Mouse (Mus musculus) liver, embryonic 11.5 days (tissue): ENCODE data around the gene Plekho1. TPM values are rescaled to one million over a fixed set of nuclear protein-coding genes. Genes with fewer than 3 reads are reported as not detected.
A peak's percentile ranks its signal among the peaks of the same experiment; 100 is the strongest.
"Not testable (repeated sequence)": the region's sequence is repeated elsewhere in the genome, so short reads cannot be mapped to it uniquely, and the experiment has no call there.

Source experiments
- ATAC-seq: fragments of 200-750 bp; cut with Nextera tagmentation; replicated peaks from 2 replicates; pipeline ENCODE4 v1.8.0; 2017; ENCODE audit warnings: moderate number of reproducible peaks, mild to moderate bottlenecking, moderate TSS enrichment, moderate library complexity; ENCODE audit not compliant: low FRiP score
- DNase-seq: peaks from one replicate; pipeline ENCODE4 v3.0.0-alpha.2; 2017; ENCODE audit warnings: low spot score
- H3K27ac ChIP-seq: fragments of 300-500 bp; sonication (generic); 2 replicates; pipeline ENCODE4 v1.5.1; 2014; ENCODE audit warnings: mild to moderate bottlenecking, low read depth, low read length, control low read depth
- H3K27me3 ChIP-seq: fragments of 300-500 bp; sonication (generic); replicated peaks from 2 replicates; pipeline ENCODE4 v1.6.1; 2014; ENCODE audit warnings: low read length, mixed read lengths; ENCODE audit not compliant: control insufficient read depth, insufficient read depth
- H3K36me3 ChIP-seq: fragments of 300-500 bp; sonication (generic); 2 replicates; pipeline ENCODE4 v1.6.1; 2014; ENCODE audit warnings: mild to moderate bottlenecking, low read length, moderate library complexity, mixed read lengths; ENCODE audit not compliant: control insufficient read depth, insufficient read depth
- H3K4me1 ChIP-seq: fragments of 300-500 bp; sonication (generic); replicated peaks from 2 replicates; pipeline ENCODE4 v1.6.1; 2014; ENCODE audit warnings: low read length, mixed read lengths; ENCODE audit not compliant: control insufficient read depth, insufficient read depth
- H3K4me2 ChIP-seq: fragments of 300-500 bp; sonication (generic); 2 replicates; pipeline ENCODE4 v1.6.1; 2014; ENCODE audit warnings: mild to moderate bottlenecking, control low read depth, moderate library complexity
- H3K4me3 ChIP-seq: fragments of 300-500 bp; sonication (generic); 2 replicates; pipeline ENCODE4 v1.5.1; 2014; ENCODE audit warnings: low read depth, low read length, control low read depth
- H3K9ac ChIP-seq: fragments of 300-500 bp; sonication (generic); 2 replicates; pipeline ENCODE4 v1.6.1; 2014; ENCODE audit warnings: low read depth, low read length, control low read depth
- H3K9me3 ChIP-seq: fragments of 300-500 bp; sonication (generic); 2 replicates; pipeline ENCODE4 v1.6.1; 2016; ENCODE audit warnings: low read length, inconsistent platforms, mixed read lengths; ENCODE audit not compliant: control insufficient read depth
- WGBS: fragments of 180-500 bp; shearing (Covaris S2); extraction: QIAGEN DNeasy Blood & Tissue Kit; methylation state at CpG from one replicate; pipeline ENCODE4 v1.1.7; 2014; 5-methylcytosine and 5-hydroxymethylcytosine counted together
- polyA plus RNA-seq: library from polyadenylated mRNA; unstranded; fragments of >200 nt; fragmentation: Nextera tagmentation; extraction: Ambion mirVana; gene quantifications from 2 replicates; pipeline ENCODE4 v1.2.1, GENCODE M21; 2014

The Plekho1 gene
- polyA plus RNA-seq, 1 experiment from 2014 or later: 22.9 TPM

DNA sequence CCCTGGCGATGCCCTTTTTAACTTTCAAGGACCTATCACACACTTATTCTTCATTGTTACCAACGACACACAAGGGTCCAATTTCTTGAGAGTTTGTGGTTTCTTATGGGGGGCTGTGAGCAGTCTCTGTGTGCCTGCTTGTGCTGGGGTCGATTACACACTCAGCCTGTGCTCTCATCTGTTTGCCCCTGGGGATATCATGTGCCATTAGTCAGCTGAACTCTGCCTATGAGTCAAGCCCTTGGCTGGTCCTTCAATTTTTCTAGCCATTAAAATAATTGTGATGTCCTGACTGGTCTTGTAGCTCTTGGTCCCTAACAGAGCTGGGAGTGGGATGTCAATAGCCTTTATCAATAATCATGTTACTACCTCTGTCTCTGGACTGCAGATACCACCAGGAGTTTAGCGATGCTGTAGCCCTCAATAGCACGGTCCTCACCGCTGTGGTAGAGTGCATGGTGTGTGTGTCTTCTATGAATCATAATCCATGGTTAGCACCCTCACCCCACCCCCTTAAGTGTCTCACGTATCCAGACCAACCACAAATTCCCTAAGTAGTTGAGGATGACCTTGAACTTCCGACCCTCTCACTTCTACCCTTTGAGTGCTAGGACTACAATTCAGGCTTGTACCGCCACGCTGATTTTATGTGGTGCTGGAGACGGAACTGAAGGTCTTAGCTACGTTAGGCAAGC lies 15.4 kb downstream of the Plekho1 start:
- WGBS: 83% methylated on average over 12 of the region's 12 CpGs
- DNase-seq (no peak), ATAC-seq (no peak)

DNA sequence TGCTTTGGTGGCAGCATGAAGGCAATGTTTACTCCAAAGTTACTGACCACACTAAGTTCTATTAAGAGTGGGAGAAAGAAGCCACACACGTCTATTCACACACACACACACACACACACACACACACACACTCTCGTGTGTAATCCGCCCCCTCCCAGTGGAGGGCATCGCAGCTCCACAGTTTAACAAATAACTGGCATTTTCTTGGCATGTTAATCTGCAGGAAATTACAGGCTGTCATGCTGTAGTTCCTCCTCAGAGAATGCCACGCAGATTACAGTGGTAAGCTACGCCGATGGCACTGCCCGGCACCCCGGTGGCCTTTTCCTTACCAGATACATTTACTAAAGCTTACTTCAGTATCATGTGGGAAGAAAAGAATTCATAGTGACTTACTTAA lies 17.5 kb downstream of the Plekho1 start:
- no peaks in the 10 kb centered on the region for H3K9me3 ChIP-seq
- ATAC-seq: no peak
- no peak overlapping the region for H3K4me2 ChIP-seq
- H3K4me3 ChIP-seq: no peak overlapping the region
- peaks cover 14% of the 10 kb centered on the region for H3K27me3 ChIP-seq
- H3K9ac ChIP-seq: no peak overlapping the region
- no peak for DNase-seq
- H3K4me1 ChIP-seq: no peaks in the 10 kb centered on the region
- no peak overlapping the region for H3K27ac ChIP-seq
- H3K36me3 ChIP-seq: no peaks in the 10 kb centered on the region
- WGBS: 80% methylated on average over 9 of the region's 9 CpGs

More for the DNA sequence above, 15.4 kb downstream of the Plekho1 start:
- Histone ChIP-seq H3K4me1 (peaks cover under 1% of the 10 kb centered on the region; the same call in 1 of the 2 replicates), H3K9me3 (no peaks in the 10 kb centered on the region), H3K27me3 (peaks cover under 1% of the 10 kb centered on the region; the same call in 1 of the 2 replicates), H3K4me3 (no peak overlapping the region), H3K36me3 (no peaks in the 10 kb centered on the region), H3K4me2 (no peak overlapping the region), H3K27ac (no peak overlapping the region), H3K9ac (no peak overlapping the region)

DNA sequence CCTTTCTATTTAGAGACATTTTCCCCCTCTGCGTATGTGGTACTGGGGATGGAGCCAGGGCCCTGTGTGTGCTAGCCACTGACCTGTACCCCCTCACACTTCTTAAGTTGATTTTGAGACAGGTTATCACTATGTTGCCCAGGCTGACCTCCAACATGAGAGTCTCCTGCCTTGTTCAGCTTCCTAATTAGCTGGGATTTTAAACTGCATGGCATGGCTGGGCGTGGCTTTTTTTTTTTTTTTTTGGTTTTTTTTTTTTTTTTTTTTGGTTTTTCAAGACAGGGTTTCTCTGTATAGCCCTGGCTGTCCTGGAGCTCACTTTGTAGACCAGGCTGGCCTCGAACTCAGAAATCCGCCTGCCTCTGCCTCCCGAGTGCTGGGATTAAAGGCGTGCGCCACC lies 18.2 kb downstream of the Plekho1 start:
- H3K36me3 ChIP-seq, H3K4me3 ChIP-seq, H3K9me3 ChIP-seq, H3K27ac ChIP-seq, H3K4me2 ChIP-seq, ATAC-seq, DNase-seq, H3K4me1 ChIP-seq, H3K9ac ChIP-seq: not testable (repeated sequence)
- 90% methylated on average over 7 of the region's 7 CpGs for WGBS
- peaks cover 20% of the 10 kb centered on the region for H3K27me3 ChIP-seq

DNA sequence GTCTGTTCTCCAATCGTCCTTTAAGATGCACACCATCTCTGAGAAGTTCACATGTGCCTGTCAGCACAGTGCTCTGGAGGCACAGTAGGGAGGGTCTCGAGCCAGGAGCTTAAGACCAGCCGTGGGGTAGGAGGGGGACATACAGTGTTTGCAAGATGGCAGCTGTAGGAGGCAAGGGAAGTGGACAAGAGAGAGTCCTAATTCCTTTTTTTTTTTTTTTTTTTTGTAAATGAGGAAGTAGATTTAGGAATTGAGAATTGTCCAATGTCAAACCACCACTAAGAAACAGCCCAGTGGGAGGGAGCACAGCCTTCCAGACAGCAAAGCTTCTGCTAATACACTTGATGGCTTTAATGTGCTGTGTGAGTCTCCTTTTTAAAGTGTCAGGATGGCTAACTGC lies 18.7 kb downstream of the Plekho1 start:
- DNase-seq: no peak
- Histone ChIP-seq H3K9me3 (no peaks in the 10 kb centered on the region), H3K4me2 (no peak overlapping the region), H3K36me3 (no peaks in the 10 kb centered on the region), H3K27me3 (peaks cover 21% of the 10 kb centered on the region), H3K27ac (no peak overlapping the region), H3K4me1 (peaks cover 4% of the 10 kb centered on the region; the same call in 1 of the 2 replicates), H3K4me3 (no peak overlapping the region), H3K9ac (no peak overlapping the region)
- WGBS: 55% methylated on average over 3 of the region's 3 CpGs
- no peak for ATAC-seq

DNA sequence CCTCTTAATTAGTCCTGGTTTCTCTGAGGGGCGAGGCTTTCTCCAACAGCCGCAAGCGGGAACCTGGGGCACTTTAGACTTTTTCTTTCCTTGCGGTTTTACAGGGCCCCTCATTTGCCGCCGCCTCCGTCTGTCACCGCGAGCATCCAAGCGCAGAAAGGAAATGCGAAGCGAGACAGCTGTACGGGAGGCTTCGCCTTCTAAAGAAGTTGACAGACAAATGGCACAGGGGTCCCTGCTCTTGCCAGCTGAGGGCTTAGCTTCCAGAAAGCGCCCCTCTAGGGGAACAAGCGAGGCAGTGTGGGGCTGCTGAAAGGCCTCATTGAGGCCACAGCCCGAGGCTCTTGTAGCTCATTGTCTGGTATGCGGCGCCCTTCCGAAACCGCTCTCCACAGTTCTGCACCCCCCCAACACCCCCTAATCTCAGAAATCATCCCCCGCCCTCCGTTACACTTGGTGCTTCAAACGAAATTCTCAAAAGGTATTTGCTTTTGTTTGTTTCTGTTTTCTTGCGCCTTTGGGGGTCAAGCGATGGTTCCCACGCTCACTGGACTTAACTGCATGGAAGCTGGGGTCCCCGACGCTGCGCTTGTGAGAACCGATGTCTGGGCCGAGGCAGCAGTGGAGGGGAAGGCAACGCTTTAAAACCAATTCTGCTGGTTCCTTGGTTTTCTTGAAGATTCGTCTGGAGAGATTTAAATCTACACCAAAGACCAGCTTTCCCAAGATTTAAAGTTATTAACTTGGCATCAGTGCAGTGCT lies 22.7 kb downstream of the Plekho1 start:
- peak overlapping the region; percentile 10; the same call in 1 of the 2 replicates for H3K9ac ChIP-seq

DNA sequence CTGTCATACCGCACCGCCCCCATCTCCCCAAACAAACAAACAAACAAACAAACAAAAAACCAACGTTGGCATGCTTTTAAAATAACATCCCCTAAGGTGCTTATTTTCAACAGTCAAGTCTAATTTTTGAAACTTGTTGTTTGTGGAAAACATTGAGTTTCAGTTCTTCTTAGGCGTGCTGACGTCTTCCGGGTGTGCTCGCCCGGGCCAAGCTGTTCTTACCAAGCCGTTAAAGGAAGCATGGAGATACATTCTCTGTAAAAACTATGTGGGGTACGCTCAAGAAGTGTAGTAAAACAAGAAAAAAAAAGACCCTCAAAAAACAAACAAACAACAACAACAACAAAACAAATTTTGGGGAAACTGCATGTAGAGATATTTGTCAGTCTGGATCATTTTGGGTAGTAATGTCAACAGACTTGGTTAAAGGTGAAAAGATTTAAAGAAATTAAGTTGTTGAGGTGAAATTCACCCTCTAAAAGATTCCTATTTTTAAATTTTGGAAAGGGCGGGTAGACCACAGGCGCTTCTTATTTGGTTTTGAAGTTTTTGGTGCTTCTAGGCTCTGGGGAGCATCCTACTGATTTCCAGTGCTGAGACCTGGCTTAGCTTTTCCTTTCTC lies 23.4 kb downstream of the Plekho1 start:
- DNase-seq (no peak), ATAC-seq (no peak)
- WGBS: 73% methylated on average over 12 of the region's 12 CpGs
- Histone ChIP-seq H3K27me3 (peaks cover 21% of the 10 kb centered on the region), H3K9me3 (no peaks in the 10 kb centered on the region), H3K9ac (no peak overlapping the region), H3K4me2 (peak overlapping the region; percentile 59), H3K27ac (no peak overlapping the region), H3K4me1 (peaks cover 4% of the 10 kb centered on the region; the same call in 1 of the 2 replicates), H3K4me3 (no peak overlapping the region), H3K36me3 (no peaks in the 10 kb centered on the region)

More for the DNA sequence above, 22.7 kb downstream of the Plekho1 start:
- H3K27ac ChIP-seq: no peak overlapping the region
- no peaks in the 10 kb centered on the region for H3K9me3 ChIP-seq
- H3K4me1 ChIP-seq: peaks cover 4% of the 10 kb centered on the region; the same call in 1 of the 2 replicates
- peak overlapping the region; percentile 59 for H3K4me2 ChIP-seq
- DNase-seq: peak; percentile 56
- peak overlapping the region; percentile 31 for H3K4me3 ChIP-seq
- no peak for ATAC-seq
- H3K27me3 ChIP-seq: peaks cover 21% of the 10 kb centered on the region
- WGBS: 7% methylated on average over 34 of the region's 34 CpGs
- no peaks in the 10 kb centered on the region for H3K36me3 ChIP-seq

DNA sequence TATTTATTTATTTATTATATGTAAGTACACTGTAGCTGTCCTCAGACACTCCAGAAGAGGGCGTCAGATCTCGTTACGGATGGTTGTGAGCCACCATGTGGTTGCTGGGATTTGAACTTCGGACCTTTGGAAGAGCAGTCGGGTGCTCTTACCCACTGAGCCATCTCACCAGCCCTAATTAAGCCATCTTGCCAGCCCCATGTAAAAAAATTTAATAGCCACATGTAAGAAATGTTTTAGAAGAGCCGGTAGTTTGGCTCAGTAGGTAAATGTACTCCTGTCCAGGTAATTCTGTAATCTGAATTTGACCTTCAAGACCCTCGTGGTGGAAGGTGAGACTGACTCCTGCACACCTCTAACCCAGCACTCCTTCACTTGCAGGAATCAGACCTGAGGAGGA lies 25.1 kb downstream of the Plekho1 start:
- not testable (repeated sequence) for DNase-seq, ATAC-seq

DNA sequence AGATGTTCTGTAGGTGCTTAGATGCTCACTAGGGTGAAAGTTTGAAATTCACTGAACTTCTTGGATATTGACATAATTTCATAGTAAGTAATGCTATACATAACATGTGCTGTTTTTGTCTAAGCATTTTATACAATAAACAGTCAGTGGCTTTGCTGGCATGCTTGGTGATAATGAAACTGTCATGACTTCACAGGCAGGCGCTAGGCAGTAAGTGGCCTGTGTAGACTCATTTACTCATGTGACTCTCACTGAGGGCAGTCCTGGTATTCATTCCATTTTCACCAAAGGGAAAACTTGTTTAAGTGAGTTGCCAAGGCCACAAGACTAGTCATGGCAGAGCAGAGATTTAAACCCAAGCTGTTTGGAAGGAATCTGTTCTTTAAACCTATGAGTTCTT lies 26.5 kb downstream of the Plekho1 start:
- peaks cover 17% of the 10 kb centered on the region for H3K27me3 ChIP-seq
- no peak for ATAC-seq
- WGBS: 68% methylated on average over 1 of the region's 1 CpGs

More for the DNA sequence above, 25.1 kb downstream of the Plekho1 start:
- not testable (repeated sequence) for H3K4me2 ChIP-seq, H3K36me3 ChIP-seq, H3K9me3 ChIP-seq, H3K4me3 ChIP-seq, H3K9ac ChIP-seq, H3K4me1 ChIP-seq, H3K27ac ChIP-seq
- WGBS: 62% methylated on average over 4 of the region's 7 CpGs
- H3K27me3 ChIP-seq: peaks cover 21% of the 10 kb centered on the region

More for the DNA sequence above, 26.5 kb downstream of the Plekho1 start:
- no peak overlapping the region for H3K4me2 ChIP-seq
- H3K9me3 ChIP-seq: no peaks in the 10 kb centered on the region
- peaks cover 4% of the 10 kb centered on the region; the same call in 1 of the 2 replicates for H3K4me1 ChIP-seq
- H3K4me3 ChIP-seq: no peak overlapping the region
- H3K27ac ChIP-seq: no peak overlapping the region
- DNase-seq: no peak
- H3K9ac ChIP-seq: no peak overlapping the region
- no peaks in the 10 kb centered on the region for H3K36me3 ChIP-seq
